Mouse (Mus musculus) G1E (cell line): ENCODE data around the gene Pik3ca.

Experiments
- CTCF ChIP-seq: IDR thresholded peaks from 2 replicates; pipeline ENCODE4 v1.5.1; 2012; ENCODE audit warnings: low read depth, low read length, inconsistent platforms, mixed read lengths
- GATA1 ChIP-seq: IDR thresholded peaks from 2 replicates; pipeline ENCODE4 v1.6.1; 2012; ENCODE audit warnings: borderline replicate concordance, low read length, inconsistent platforms, mixed read lengths
- POLR2AphosphoS5 ChIP-seq: IDR thresholded peaks from 2 replicates; pipeline ENCODE4 v1.6.1; 2012; ENCODE audit warnings: low read depth, low read length, inconsistent platforms; ENCODE audit not compliant: insufficient replicate concordance

- no peak for TF ChIP-seq CTCF
- TF ChIP-seq GATA1, result no peak
- no peak for TF ChIP-seq POLR2AphosphoS5
Measured at GRCm38 (mm10) chr3:32367516-32367915, 30.0 kb upstream of the Pik3ca start.
